10 mouse cellular contexts compared by ENCODE assay signal in the genomic region with DNA sequence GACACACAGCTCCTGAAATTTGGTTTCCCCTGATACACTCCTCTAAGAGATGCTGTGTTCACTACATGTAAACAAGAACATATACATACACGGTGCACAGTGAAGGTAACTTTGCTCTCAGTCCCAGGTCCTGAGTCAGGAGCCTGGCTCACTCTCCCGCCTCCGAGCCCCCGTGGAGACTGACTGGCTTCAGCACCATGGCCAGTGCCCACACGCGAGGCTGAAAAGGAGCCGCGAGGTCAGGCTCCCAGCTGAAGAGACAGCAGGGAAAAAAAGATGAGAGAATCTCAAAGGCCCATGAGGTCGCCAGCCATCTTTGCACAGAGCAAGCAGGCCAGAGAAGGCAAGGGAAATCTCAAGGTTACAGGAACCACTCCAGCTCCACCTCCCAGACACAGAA. TPM values are rescaled to one million over a fixed set of nuclear protein-coding genes. Genes with fewer than 3 reads are reported as not detected.
DNase-seq lines count a peak whose midpoint lies in the region; ATAC-seq and TF ChIP-seq lines count a peak whose summit lies in the region.
"Had no signal": no experiment of that assay in that cellular context is flagged by ENCODE, and none has a peak within 500 bp of the region (broad histone marks: within the 10 kb centered on the region; RNA-seq: fewer than 3 reads in every experiment).

No protein-coding gene starts in this region.

- H3K4me1 ChIP-seq in heart, postnatal 0 days (ENCODE audit: control insufficient read depth, insufficient read depth), result no peaks in the 10 kb centered on the region
- H3K4me1 ChIP-seq in intestine, embryonic 16.5 days (ENCODE audit: control insufficient read depth, insufficient read depth, low read length), result no peaks in the 10 kb centered on the region
- H3K4me1 ChIP-seq: embryonic facial prominence, embryonic 12.5 days; limb, embryonic 13.5 days had no signal

- 4% methylated on average over 9 of the region's 9 CpGs for WGBS in heart, postnatal 0 days
- 4% methylated on average over 9 of the region's 9 CpGs for WGBS in intestine, embryonic 16.5 days

- no peak for TF ChIP-seq CTCF in heart, postnatal 0 days (IDR thresholded peaks at IDR 0.05; ENCODE audit: low read depth)

- no peak for ATAC-seq in heart, postnatal 0 days (ENCODE audit: insufficient read depth, low read depth)
- no peak for ATAC-seq in intestine, embryonic 16.5 days

- no peak overlapping the region for H3K9ac ChIP-seq in heart, postnatal 0 days (replicated peaks; ENCODE audit: low read depth, low read length)
- no peak overlapping the region for H3K9ac ChIP-seq in intestine, embryonic 16.5 days (ENCODE audit: low read depth, low read length)
- H3K9ac ChIP-seq: embryonic facial prominence, embryonic 12.5 days; limb, embryonic 13.5 days had no signal

- no peaks in the 10 kb centered on the region for H3K36me3 ChIP-seq in heart, postnatal 0 days (replicated peaks; ENCODE audit: control insufficient read depth, insufficient read depth, low read length)
- H3K36me3 ChIP-seq in intestine, embryonic 16.5 days (ENCODE audit: control insufficient read depth, insufficient read depth, low read length), result no peaks in the 10 kb centered on the region
- H3K36me3 ChIP-seq: embryonic facial prominence, embryonic 12.5 days; limb, embryonic 13.5 days had no signal

- H3K4me2 ChIP-seq in heart, postnatal 0 days (ENCODE audit: low read depth, low read length), result no peak overlapping the region
- no peak overlapping the region for H3K4me2 ChIP-seq in intestine, embryonic 16.5 days (ENCODE audit: low read depth, low read length)
- H3K4me2 ChIP-seq: embryonic facial prominence, embryonic 12.5 days; limb, embryonic 13.5 days had no signal

- no peaks in the 10 kb centered on the region for H3K9me3 ChIP-seq in heart, postnatal 0 days (replicated peaks; ENCODE audit: control insufficient read depth, low read length)
- H3K9me3 ChIP-seq in intestine, embryonic 16.5 days (ENCODE audit: control insufficient read depth, low read length), result no peaks in the 10 kb centered on the region
- H3K9me3 ChIP-seq: embryonic facial prominence, embryonic 12.5 days; limb, embryonic 13.5 days had no signal

- no peak overlapping the region for H3K27ac ChIP-seq in heart, postnatal 0 days (ENCODE audit: low read depth)
- no peak overlapping the region for H3K27ac ChIP-seq in intestine, embryonic 16.5 days (ENCODE audit: low read length)
- H3K27ac ChIP-seq: embryonic facial prominence, embryonic 12.5 days; limb, embryonic 13.5 days had no signal

- no peak for TF ChIP-seq EP300 in heart, postnatal 0 days (IDR thresholded peaks at IDR 0.05; ENCODE audit: low read depth)

- no peak overlapping the region for H3K4me3 ChIP-seq in heart, postnatal 0 days (ENCODE audit: low read depth, low read length)
- H3K4me3 ChIP-seq in intestine, embryonic 16.5 days (ENCODE audit: low read length), result no peak overlapping the region
- H3K4me3 ChIP-seq: embryonic facial prominence, embryonic 12.5 days; limb, embryonic 13.5 days had no signal

- 0 out of 2 replicates have a peak, but pooled peaks cover 11% of the 10 kb centered on the region for H3K27me3 ChIP-seq in heart, postnatal 0 days (ENCODE audit: control insufficient read depth, insufficient read depth, low read length)
- H3K27me3 ChIP-seq in intestine, embryonic 16.5 days (replicated peaks; ENCODE audit: control insufficient read depth, insufficient read depth, low read length), result no peaks in the 10 kb centered on the region

- peak; percentile 47 for DNase-seq in heart, postnatal 0 days (ENCODE audit: low spot score)
- no peak for DNase-seq in heart, adult 8-10 months (ENCODE audit: low spot score)
- peak; percentile 58 for DNase-seq in urinary bladder, postnatal 14 days (ENCODE audit: low spot score)
- no peak for DNase-seq in urinary bladder, postnatal 36 days (ENCODE audit: low spot score in 2 of 2)
- peak; percentile 56 for DNase-seq in kidney, postnatal 14 days
- no peak for DNase-seq in spleen, postnatal 36 days (ENCODE audit: low spot score in 2 of 2)
- DNase-seq in frontal cortex, adult 2 months (ENCODE audit: extremely low spot score in 1 of 2, low spot score in 1 of 2), result no peak

RNA-seq across cellular contexts. Expression of a gene that starts 22.7 kb away (rescaled TPM):
- not detected in 2 replicates for total RNA-seq in heart, postnatal 0 days (2014; rRNA removed; ENCODE audit: low replicate concordance)
- not detected in 2 replicates for polyA plus RNA-seq in heart, postnatal 0 days (2015; fragmentation: Nextera tagmentation; extraction: Ambion mirVana)
- total RNA-seq in heart, adult 8-10 months (2022), result not detected
- polyA plus RNA-seq in frontal cortex, adult 2 months (2012; rRNA removed), result 0.14 and 0.21 TPM in 2 replicates
- not detected in 2 replicates for polyA plus RNA-seq in intestine, embryonic 16.5 days (2015; fragmentation: Nextera tagmentation; extraction: Ambion mirVana)
- polyA plus RNA-seq: embryonic facial prominence, embryonic 12.5 days had no signal

RNA-seq across cellular contexts. Expression of a gene that starts 23.3 kb away (rescaled TPM):
- 0.04 and 1.5 TPM in 2 replicates for total RNA-seq in heart, postnatal 0 days (2014; rRNA removed; ENCODE audit: low replicate concordance)
- 0.03 and 0.08 TPM in 2 replicates for polyA plus RNA-seq in heart, postnatal 0 days (2015; fragmentation: Nextera tagmentation; extraction: Ambion mirVana)
- under 1 TPM; 0.09 to 0.31 (median 0.14) TPM for total RNA-seq in heart, adult 8-10 months (2022)
- polyA plus RNA-seq in frontal cortex, adult 2 months (2012; rRNA removed), result 6.9 and 11.6 TPM in 2 replicates
- polyA plus RNA-seq in intestine, embryonic 16.5 days (2015; fragmentation: Nextera tagmentation; extraction: Ambion mirVana), result 0.04 TPM in 1 of 2 replicates, not detected in the other

Comparison
In these comparisons a context has a peak if more than half of its experiments do, and no peak if none do; other contexts are left out.
1. DNase-seq: peak in heart, postnatal 0 days (single experiment), urinary bladder, postnatal 14 days (single experiment) and kidney, postnatal 14 days (single experiment); none in heart, adult 8-10 months (single experiment), urinary bladder, postnatal 36 days (0 of 2), spleen, postnatal 36 days (0 of 2) and frontal cortex, adult 2 months (0 of 2).